Mouse (Mus musculus): ENCODE data around the gene Tpx2. TPM values are rescaled to one million over a fixed set of nuclear protein-coding genes. Genes with fewer than 3 reads are reported as not detected.

Tpx2 gene
- 55.7 TPM for polyA plus RNA-seq (2021)

DNA sequence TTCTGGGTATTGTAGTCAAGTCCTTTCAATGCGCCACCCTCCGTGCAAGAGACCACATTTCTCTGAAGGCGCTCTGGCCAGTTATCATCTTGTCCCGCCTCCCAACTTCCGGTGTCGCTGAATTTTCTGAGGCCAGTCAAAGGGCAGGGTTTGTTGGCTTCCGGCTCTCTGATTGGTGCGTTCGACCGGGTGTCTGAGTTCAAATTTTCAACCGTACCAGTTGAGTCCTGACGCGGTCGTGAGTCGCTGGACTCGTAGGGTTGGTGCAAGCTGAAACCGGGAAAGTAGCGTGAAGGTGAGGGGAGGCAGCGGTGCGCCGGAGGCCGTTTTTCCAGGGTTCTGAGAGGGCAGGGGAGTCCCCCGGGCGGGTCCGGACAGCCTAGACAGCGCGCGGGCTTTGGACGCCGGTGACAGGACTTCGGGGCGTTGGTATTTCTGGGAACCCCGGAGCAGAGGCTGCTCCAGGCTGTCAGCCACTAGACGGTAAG lies at the start of gene Tpx2:
TSS of gene Tpx2 (plus strand) at position 150 of the 488 bp plus-strand sequence.
- ChIA-PET POLR2A (no interaction called here), CTCF (no interaction called here)
- ATAC-seq (peak; percentile 96), DNase-seq (ENCODE audit: low read depth, low spot score) (peak; percentile 90)
- no peak for TF ChIP-seq CTCF (IDR thresholded peaks at IDR 0.05)
- in situ Hi-C loops (cut with MboI; ENCODE audit: low pct_unique_long_range_greater_than_20kb): loop anchor here (10.0 kb wide), 1 partner anchor 167 kb away; the partner anchor contains the start of gene Pdrg1
- H3K27me3 ChIP-seq: no peaks in the 10 kb centered on the region

DNA sequence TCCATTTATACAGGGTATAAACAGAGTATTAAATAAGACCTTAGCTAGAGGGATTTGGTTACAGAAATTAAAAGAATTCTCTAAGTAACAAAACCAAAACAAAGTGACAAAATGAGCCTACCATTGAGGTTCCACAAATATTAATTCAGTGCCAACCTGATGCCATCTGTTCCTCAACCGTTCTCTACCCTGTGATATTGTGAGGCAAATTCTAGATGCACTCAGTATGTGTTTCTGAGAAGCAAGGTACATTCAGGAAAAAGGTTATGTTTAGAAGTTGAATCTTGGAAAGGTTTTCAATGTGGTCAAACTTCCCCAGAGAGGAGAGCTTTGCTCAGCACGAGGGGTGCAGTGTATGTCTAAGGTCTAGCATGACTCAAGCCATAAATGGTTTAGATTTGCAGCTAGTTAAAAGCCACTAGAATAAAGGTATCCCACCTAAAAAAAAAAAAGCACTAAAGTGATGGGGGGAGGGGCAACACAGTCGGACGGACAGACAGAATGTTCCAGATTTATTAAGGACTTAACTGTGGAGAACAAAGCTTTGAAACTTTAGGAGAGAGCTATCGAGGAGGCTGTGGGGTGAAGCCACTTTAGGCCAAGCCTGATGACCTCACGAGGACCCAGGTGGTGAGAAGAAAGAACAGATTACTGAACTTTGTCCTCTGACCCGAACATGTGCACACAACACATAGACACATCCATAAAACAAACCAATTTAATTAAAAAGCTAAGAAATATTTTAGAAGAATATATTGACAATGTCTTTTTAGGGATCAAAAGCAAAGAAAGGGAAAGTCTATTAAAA lies 47.6 kb upstream of the Tpx2 start:
- ATAC-seq: no peak
- no peaks in the 10 kb centered on the region for H3K27me3 ChIP-seq
- POLR2A ChIA-PET: interaction anchor here (0.9 to 1.9 kb wide), 4 partner anchors 18 to 64 kb away, joined by 3 to 6 read pairs (median 4); no protein-coding TSS in a partner anchor
- CTCF ChIA-PET: interaction anchor here (0.9 kb wide), 1 partner anchor 9 kb away, joined by 3 read pairs; no protein-coding TSS in a partner anchor
- DNase-seq (ENCODE audit: low read depth, low spot score): no peak
- no peak for TF ChIP-seq CTCF (IDR thresholded peaks at IDR 0.05)
- in situ Hi-C loops (cut with MboI; ENCODE audit: low pct_unique_long_range_greater_than_20kb): no loop called here

DNA sequence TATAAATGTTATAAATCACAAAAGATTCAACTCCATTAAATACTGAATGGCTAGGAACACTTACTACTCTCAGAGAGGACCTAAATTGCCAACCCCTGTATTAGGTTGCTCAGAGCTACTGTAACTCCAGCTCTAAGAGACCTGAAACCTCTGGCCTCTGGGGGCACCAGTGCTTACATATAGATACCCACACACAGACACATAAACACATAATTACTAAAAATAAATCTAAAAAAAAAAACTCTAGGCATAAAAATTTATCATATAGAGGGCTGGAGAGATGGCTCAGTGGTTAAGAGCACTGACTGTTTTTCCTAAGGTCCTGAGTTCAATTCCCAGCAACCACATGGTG lies 47.0 kb upstream of the Tpx2 start:
- in situ Hi-C loops (cut with MboI; ENCODE audit: low pct_unique_long_range_greater_than_20kb): no loop called here
- ChIA-PET POLR2A (interaction anchor here (0.9 to 1.9 kb wide), 4 partner anchors 19 to 64 kb away, joined by 3 to 6 read pairs (median 4); no protein-coding TSS in a partner anchor), CTCF (interaction anchor here (0.9 kb wide), 1 partner anchor 8 kb away, joined by 3 read pairs; no protein-coding TSS in a partner anchor)
- ATAC-seq: no peak
- DNase-seq (ENCODE audit: low read depth, low spot score): no peak
- no peak for TF ChIP-seq CTCF (IDR thresholded peaks at IDR 0.05)
- H3K27me3 ChIP-seq: no peaks in the 10 kb centered on the region

DNA sequence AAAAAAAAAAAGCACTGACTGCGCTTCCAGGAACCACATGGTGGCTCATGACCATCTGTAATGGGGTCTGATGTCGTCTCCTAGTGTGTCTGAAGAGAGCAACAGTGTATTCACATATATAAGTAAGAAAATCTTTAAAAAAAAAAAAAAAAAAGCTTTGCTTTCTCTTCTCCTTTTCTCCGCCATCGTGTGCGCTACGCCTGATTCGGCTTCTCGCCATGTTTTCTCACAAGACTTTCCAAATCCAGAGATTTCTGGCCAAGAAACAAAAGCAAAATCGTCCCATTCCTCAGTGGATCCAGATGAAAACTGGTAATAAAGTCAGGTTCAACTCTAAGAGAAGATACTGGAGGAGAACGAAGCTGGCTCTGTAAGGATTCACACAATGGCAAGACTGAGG lies 45.5 kb upstream of the Tpx2 start:
- no peak for TF ChIP-seq CTCF (IDR thresholded peaks at IDR 0.05)
- CTCF ChIA-PET: interaction anchor here (1.0 kb wide), 1 partner anchor 10 kb away, joined by 3 read pairs; no protein-coding TSS in a partner anchor
- no peaks in the 10 kb centered on the region for H3K27me3 ChIP-seq
- POLR2A ChIA-PET: interaction anchor here (0.7 to 0.8 kb wide), 2 partner anchors 34 to 35 kb away, joined by 3 read pairs; no protein-coding TSS in a partner anchor
- ATAC-seq: no peak
- in situ Hi-C loops (cut with MboI; ENCODE audit: low pct_unique_long_range_greater_than_20kb): no loop called here
- DNase-seq (ENCODE audit: low read depth, low spot score): no peak

DNA sequence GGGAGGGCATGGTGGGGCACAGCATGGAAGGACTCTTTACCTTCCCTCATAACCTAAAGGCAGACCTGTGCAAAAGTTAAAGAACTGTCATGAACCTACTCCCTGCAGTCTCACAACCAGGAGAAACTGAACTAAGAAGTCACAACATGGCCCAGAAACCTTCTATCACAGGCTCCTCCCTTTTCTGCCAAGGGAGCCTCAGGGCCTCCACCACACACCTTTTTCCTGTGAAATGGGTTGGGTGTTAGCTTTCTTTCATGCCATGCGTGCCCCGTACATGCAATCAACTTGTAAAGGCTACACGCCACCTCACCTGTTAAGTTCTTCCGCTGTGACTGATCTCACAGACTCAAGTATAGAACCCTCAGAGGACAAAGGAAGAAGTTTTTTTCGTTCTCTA lies 44.7 kb upstream of the Tpx2 start:
- no peaks in the 10 kb centered on the region for H3K27me3 ChIP-seq
- DNase-seq (ENCODE audit: low read depth, low spot score) (no peak), ATAC-seq (no peak)
- ChIA-PET CTCF (interaction anchor here (3.9 kb wide), 1 partner anchor 10 kb away, joined by 15 read pairs; no protein-coding TSS in a partner anchor), POLR2A (interaction anchor here (0.7 to 1.4 kb wide), 3 partner anchors 25 to 35 kb away, joined by 3 to 4 read pairs (median 3); no protein-coding TSS in a partner anchor)
- in situ Hi-C loops (cut with MboI; ENCODE audit: low pct_unique_long_range_greater_than_20kb): no loop called here
- no peak for TF ChIP-seq CTCF (IDR thresholded peaks at IDR 0.05)

DNA sequence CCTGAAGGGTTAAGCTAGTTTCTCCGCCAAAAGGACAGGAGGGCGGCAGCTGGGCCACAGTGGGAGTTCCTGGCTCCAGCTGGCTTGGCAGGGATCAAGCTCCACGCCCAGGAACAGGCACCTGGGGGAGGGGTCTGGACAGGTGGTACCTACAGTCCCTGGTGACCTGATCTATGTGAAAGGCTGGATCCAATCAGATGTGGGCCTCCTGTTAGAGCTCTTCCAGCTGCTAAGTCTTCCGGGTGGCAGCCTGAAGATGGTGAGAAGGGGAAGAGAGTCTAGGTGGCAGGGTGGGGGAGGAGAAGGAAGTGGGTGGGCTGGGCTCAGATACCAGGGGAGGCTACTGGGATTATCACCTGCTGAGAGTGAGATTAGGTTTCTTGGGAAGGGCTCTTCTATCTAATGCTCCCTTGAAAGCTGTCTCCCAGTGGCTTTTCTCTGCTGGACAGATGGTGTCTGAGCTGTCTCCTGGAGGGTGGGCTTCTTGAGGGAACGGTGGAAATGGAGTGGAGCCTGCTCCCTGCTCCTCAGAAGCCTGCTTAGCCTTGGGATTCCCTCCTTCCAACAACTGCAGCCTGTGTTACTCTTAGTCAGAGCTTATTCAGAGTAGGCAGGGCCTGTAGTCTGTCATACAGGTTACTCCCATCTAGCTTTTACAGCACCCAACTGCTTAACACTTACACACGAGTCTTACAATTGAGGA lies 43.2 kb upstream of the Tpx2 start:
- H3K27me3 ChIP-seq: no peaks in the 10 kb centered on the region
- no peak for TF ChIP-seq CTCF (IDR thresholded peaks at IDR 0.05)
- ChIA-PET CTCF (interaction anchor here (0.7 to 3.9 kb wide), 8 partner anchors 9 to 29 kb away, joined by 3 to 15 read pairs (median 3); no protein-coding TSS in a partner anchor), POLR2A (interaction anchor here (0.7 to 1.5 kb wide), 4 partner anchors 21 to 68 kb away, joined by 3 to 4 read pairs (median 3); partner anchors contain the start of gene Id1)
- ATAC-seq (no peak), DNase-seq (ENCODE audit: low read depth, low spot score) (no peak)
- in situ Hi-C loops (cut with MboI; ENCODE audit: low pct_unique_long_range_greater_than_20kb): no loop called here

DNA sequence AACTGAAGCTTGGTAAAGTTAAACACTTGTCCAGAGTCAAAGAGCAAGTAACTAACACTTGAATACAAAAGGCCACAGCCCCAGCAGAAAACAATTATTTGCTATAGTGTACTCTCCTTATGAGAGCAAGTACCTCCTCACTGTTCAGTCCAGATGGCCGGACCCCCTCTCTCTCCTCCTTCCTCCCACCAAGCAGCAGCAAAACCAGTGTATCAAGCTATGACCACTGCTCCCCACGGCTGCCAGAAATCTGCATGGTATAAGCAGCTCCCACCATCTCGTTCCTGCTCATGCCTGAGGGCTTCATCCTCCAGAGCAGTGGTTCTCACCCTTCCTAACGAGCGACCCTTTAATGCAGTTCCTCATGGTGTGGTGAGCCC lies 42.7 kb upstream of the Tpx2 start:
- DNase-seq (ENCODE audit: low read depth, low spot score): no peak
- in situ Hi-C loops (cut with MboI; ENCODE audit: low pct_unique_long_range_greater_than_20kb): no loop called here
- no peaks in the 10 kb centered on the region for H3K27me3 ChIP-seq
- ChIA-PET CTCF (interaction anchor here (1.1 to 3.9 kb wide), 5 partner anchors 9 to 38 kb away, joined by 3 to 15 read pairs (median 6); no protein-coding TSS in a partner anchor), POLR2A (interaction anchor here (1.2 to 1.5 kb wide), 3 partner anchors 16 to 69 kb away, joined by 3 read pairs; partner anchors contain the start of gene Id1)
- no peak for ATAC-seq
- TF ChIP-seq CTCF (IDR thresholded peaks at IDR 0.05): no peak

DNA sequence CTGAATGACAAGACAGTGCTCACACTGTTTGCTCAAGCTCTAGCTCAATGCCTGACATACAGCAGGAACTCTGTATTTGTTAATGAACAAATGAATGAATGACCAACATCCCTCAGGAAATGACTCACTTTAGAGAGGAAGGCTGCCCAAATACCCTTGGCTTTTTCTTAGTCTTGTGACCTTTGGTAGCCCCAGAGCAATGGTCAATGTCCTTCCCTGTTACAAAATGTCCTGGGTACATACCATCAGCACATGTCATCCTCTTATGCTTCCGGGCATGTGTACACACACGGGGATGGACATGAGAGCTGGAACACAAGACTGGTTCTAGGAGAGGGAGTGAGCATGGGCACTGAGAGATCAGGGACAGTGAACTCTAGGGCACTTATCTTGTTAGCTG lies 41.7 kb upstream of the Tpx2 start:
- no peaks in the 10 kb centered on the region for H3K27me3 ChIP-seq
- no peak for DNase-seq (ENCODE audit: low read depth, low spot score)
- TF ChIP-seq CTCF (IDR thresholded peaks at IDR 0.05): no peak
- ATAC-seq: peak; percentile 65
- in situ Hi-C loops (cut with MboI; ENCODE audit: low pct_unique_long_range_greater_than_20kb): no loop called here
- CTCF ChIA-PET: interaction anchor here (1.2 to 3.9 kb wide), 6 partner anchors 8 to 127 kb away, joined by 4 to 15 read pairs (median 7); no protein-coding TSS in a partner anchor
- POLR2A ChIA-PET: interaction anchor here (0.7 to 1.6 kb wide), 6 partner anchors 12 to 70 kb away, joined by 3 to 6 read pairs (median 4); partner anchors contain the start of gene Id1

DNA sequence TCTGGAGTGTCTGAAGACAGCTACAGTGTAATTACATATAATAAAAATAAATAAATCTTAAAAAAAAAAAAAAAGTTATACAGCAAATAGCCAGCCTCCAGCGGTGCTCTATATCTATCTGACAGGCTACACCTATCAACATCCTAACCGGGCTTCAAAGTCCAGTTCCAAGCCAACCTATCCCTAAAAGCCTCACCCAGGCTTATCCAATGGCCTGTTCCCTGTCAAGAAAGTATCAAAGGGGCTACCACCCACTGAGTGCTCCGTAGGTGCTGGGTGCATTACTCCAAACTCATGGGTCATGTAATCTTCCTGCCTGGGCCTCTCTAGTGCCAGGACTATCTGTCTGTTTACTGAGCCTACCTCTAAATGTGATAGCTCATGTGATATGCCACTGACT lies 39.6 kb upstream of the Tpx2 start:
- H3K27me3 ChIP-seq: no peaks in the 10 kb centered on the region
- DNase-seq (ENCODE audit: low read depth, low spot score) (no peak), ATAC-seq (no peak)
- POLR2A ChIA-PET: interaction anchor here (0.8 to 4.3 kb wide), 2 partner anchors 19 to 20 kb away, joined by 3 to 17 read pairs; no protein-coding TSS in a partner anchor
- TF ChIP-seq CTCF (IDR thresholded peaks at IDR 0.05): no peak
- CTCF ChIA-PET: interaction anchor here (0.8 to 0.9 kb wide), 2 partner anchors 12 to 22 kb away, joined by 3 read pairs; no protein-coding TSS in a partner anchor
- in situ Hi-C loops (cut with MboI; ENCODE audit: low pct_unique_long_range_greater_than_20kb): no loop called here

Measured in Patski (cell line).